Mouse (Mus musculus): ENCODE measurements around the gene Mycbpap. TPM values are rescaled to one million over a fixed set of nuclear protein-coding genes. Genes with fewer than 3 reads are reported as not detected.

Gene Mycbpap
- polyA plus RNA-seq (2015; fragmentation: Nextera tagmentation; extraction: Ambion mirVana) = 1.4 and 1.9 TPM in 2 replicates

DNA sequence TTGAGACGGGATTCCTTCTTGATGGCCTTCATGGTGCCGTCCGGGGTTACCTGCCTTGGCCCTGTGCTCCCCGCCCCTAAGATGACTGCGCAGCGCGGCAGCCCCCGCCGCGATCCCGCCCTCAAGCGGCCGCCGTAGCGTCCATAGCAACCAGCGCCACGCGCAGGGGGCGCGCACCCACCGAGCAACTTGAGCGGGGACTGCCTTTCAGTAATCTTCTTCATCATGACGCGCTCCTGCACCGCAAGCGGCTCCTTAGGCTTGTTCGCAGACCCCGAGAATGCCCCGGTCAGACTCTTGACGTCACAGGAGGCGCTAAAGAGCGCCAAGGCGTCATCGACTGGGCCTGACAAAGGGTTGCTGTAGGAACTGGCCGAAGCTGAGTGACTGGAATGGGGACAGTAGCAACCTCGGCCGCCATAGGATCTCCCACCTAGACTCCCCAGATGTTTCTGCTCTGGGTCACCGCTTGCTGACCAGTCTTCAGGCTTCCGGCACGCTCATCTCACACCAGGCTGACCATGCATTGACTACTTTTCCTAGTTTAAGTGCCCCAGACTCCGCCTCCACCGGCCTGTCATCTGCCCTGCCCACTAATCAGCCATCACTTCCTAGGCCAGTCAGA is at the start of gene Mycbpap:
Gene Mycbpap (minus strand): TSS at position 524 of the 625 bp plus-strand sequence.
- Histone ChIP-seq H3K9me3 (ENCODE audit: control insufficient read depth, low read length) (no peaks in the 10 kb centered on the region), H3K4me1 (replicated peaks; ENCODE audit: control insufficient read depth, insufficient read depth) (0 out of 2 replicates have a peak, but pooled peaks cover 3% of the 10 kb centered on the region), H3K4me3 (ENCODE audit: low read depth, low read length) (peak within 1 kb of the TSS; percentile 53), H3K4me2 (replicated peaks; ENCODE audit: low read depth) (peak within 1 kb of the TSS; percentile 82), H3K27ac (replicated peaks) (no peak within 1 kb of the TSS), H3K27me3 (ENCODE audit: control insufficient read depth, insufficient read depth, low read length) (no peaks in the 10 kb centered on the region), H3K36me3 (ENCODE audit: control insufficient read depth, insufficient read depth, low read length) (no peaks in the 10 kb centered on the region), H3K9ac (ENCODE audit: low read length) (peak within 1 kb of the TSS; percentile 70)
- TF ChIP-seq EP300 (optimal IDR thresholded peaks at IDR 0.05) (no peak), CTCF (IDR thresholded peaks at IDR 0.05; ENCODE audit: low read depth) (peak; percentile 45)
- WGBS = 2% methylated on average over 42 of the region's 42 CpGs
- ATAC-seq (ENCODE audit: low FRiP score, low TSS enrichment) (peak; percentile 73), DNase-seq (ENCODE audit: low spot score) (peak; percentile 72)

- ATAC-seq (ENCODE audit: low FRiP score, low TSS enrichment) = no peak
- WGBS = 53% methylated on average over 9 of the region's 9 CpGs
- Histone ChIP-seq H3K27ac (replicated peaks) (no peak overlapping the region; the same call in 1 of the 2 replicates), H3K4me3 (ENCODE audit: low read depth, low read length) (no peak overlapping the region), H3K4me1 (replicated peaks; ENCODE audit: control insufficient read depth, insufficient read depth) (no peaks in the 10 kb centered on the region), H3K9me3 (ENCODE audit: control insufficient read depth, low read length) (no peaks in the 10 kb centered on the region), H3K36me3 (ENCODE audit: control insufficient read depth, insufficient read depth, low read length) (no peaks in the 10 kb centered on the region), H3K4me2 (replicated peaks; ENCODE audit: low read depth) (no peak overlapping the region), H3K27me3 (ENCODE audit: control insufficient read depth, insufficient read depth, low read length) (no peaks in the 10 kb centered on the region), H3K9ac (ENCODE audit: low read length) (no peak overlapping the region)
- TF ChIP-seq CTCF (IDR thresholded peaks at IDR 0.05; ENCODE audit: low read depth) (no peak), EP300 (optimal IDR thresholded peaks at IDR 0.05) (no peak)
- no peak for DNase-seq (ENCODE audit: low spot score)
Measured at GRCm38 (mm10) chr11:94570612-94571011, 49.1 kb upstream of the Mycbpap start.

GRCm38 (mm10) chr11:94567326-94567725 is 45.8 kb upstream of the Mycbpap start:
- Histone ChIP-seq H3K36me3 (ENCODE audit: control insufficient read depth, insufficient read depth, low read length) (no peaks in the 10 kb centered on the region), H3K9ac (ENCODE audit: low read length) (0 out of 2 replicates have a peak overlapping the region, but pooled peaks have one; percentile 13), H3K4me3 (ENCODE audit: low read depth, low read length) (no peak overlapping the region), H3K9me3 (ENCODE audit: control insufficient read depth, low read length) (no peaks in the 10 kb centered on the region), H3K4me2 (replicated peaks; ENCODE audit: low read depth) (no peak overlapping the region), H3K27me3 (ENCODE audit: control insufficient read depth, insufficient read depth, low read length) (no peaks in the 10 kb centered on the region), H3K27ac (replicated peaks) (peak overlapping the region; percentile 74), H3K4me1 (replicated peaks; ENCODE audit: control insufficient read depth, insufficient read depth) (0 out of 2 replicates have a peak, but pooled peaks cover 3% of the 10 kb centered on the region)
- ATAC-seq (ENCODE audit: low FRiP score, low TSS enrichment) (peak; percentile 50), DNase-seq (ENCODE audit: low spot score) (peak; percentile 71)
- 72% methylated on average over 7 of the region's 7 CpGs for WGBS
- TF ChIP-seq CTCF (IDR thresholded peaks at IDR 0.05; ENCODE audit: low read depth) (no peak), EP300 (optimal IDR thresholded peaks at IDR 0.05) (no peak)

DNA sequence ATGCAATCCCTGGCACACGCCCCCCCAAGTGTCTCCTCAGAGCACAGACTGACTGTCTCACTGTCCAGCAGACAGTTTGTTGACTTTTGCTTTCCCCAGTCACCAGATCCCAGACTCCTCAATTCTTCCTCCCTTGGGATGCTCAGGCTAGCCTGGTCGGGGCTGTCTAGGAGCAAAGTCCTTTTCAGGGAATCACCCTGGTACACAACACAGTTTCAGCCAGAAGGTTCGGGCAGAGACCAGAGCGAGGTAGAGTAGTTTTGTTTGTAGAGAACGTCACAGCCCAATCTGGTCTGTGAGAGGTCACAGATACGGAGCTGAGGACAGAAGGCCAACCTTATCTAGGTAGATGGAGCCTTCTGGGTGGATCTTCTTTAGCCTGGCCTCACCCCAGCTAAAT is 45.0 kb upstream of the Mycbpap start:
- ATAC-seq (ENCODE audit: low FRiP score, low TSS enrichment) (peak; percentile 8; the same call in 1 of the 2 replicates), DNase-seq (ENCODE audit: low spot score) (no peak)
- Histone ChIP-seq H3K36me3 (ENCODE audit: control insufficient read depth, insufficient read depth, low read length) (no peaks in the 10 kb centered on the region), H3K4me3 (ENCODE audit: low read depth, low read length) (no peak overlapping the region), H3K4me1 (replicated peaks; ENCODE audit: control insufficient read depth, insufficient read depth) (0 out of 2 replicates have a peak, but pooled peaks cover 3% of the 10 kb centered on the region), H3K27ac (replicated peaks) (peak overlapping the region; percentile 74), H3K27me3 (ENCODE audit: control insufficient read depth, insufficient read depth, low read length) (no peaks in the 10 kb centered on the region), H3K9ac (ENCODE audit: low read length) (no peak overlapping the region), H3K4me2 (replicated peaks; ENCODE audit: low read depth) (peak overlapping the region; percentile 52), H3K9me3 (ENCODE audit: control insufficient read depth, low read length) (no peaks in the 10 kb centered on the region)
- no peak for TF ChIP-seq CTCF (IDR thresholded peaks at IDR 0.05; ENCODE audit: low read depth)
- no peak for TF ChIP-seq EP300 (optimal IDR thresholded peaks at IDR 0.05)
- 49% methylated on average over 6 of the region's 6 CpGs for WGBS

DNA sequence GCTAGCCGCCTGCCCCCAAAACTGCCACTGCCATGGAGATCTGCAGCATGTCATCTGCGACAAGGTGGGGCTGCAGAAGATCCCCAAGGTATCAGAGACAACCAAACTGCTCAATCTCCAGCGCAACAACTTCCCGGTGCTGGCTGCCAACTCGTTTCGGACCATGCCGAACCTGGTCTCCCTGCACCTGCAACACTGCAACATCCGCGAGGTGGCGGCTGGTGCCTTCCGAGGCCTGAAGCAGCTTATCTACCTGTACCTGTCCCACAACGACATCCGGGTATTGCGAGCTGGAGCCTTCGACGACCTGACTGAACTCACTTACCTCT is 43.6 kb upstream of the Mycbpap start:
- Histone ChIP-seq H3K4me2 (replicated peaks; ENCODE audit: low read depth) (peak overlapping the region; percentile 52), H3K9me3 (ENCODE audit: control insufficient read depth, low read length) (no peaks in the 10 kb centered on the region), H3K27me3 (ENCODE audit: control insufficient read depth, insufficient read depth, low read length) (no peaks in the 10 kb centered on the region), H3K36me3 (ENCODE audit: control insufficient read depth, insufficient read depth, low read length) (no peaks in the 10 kb centered on the region), H3K27ac (replicated peaks) (peak overlapping the region; percentile 88), H3K4me1 (replicated peaks; ENCODE audit: control insufficient read depth, insufficient read depth) (0 out of 2 replicates have a peak, but pooled peaks cover 3% of the 10 kb centered on the region), H3K9ac (ENCODE audit: low read length) (peak overlapping the region; percentile 35; the same call in 1 of the 2 replicates), H3K4me3 (ENCODE audit: low read depth, low read length) (peak overlapping the region; percentile 23)
- 25% methylated on average over 16 of the region's 16 CpGs for WGBS
- ATAC-seq (ENCODE audit: low FRiP score, low TSS enrichment) = peak; percentile 66
- TF ChIP-seq CTCF (IDR thresholded peaks at IDR 0.05; ENCODE audit: low read depth) = peak; percentile 73
- no peak for TF ChIP-seq EP300 (optimal IDR thresholded peaks at IDR 0.05)
- DNase-seq (ENCODE audit: low spot score) = peak; percentile 89
